Mouse (Mus musculus) olfactory bulb, adult 2 months (tissue): ENCODE data around the gene Mfsd12.

Experiments
- CTCF ChIP-seq: fragments of 200-500 bp; IDR thresholded peaks from 2 replicates; pipeline ENCODE4 v1.5.1; 2012; ENCODE audit warnings: low read depth, mild to moderate bottlenecking, low read length, moderate library complexity; ENCODE audit not compliant: insufficient read depth
- POLR2A ChIP-seq: fragments of 200-500 bp; IDR thresholded peaks from 2 replicates; pipeline ENCODE4 v1.6.1; 2012; ENCODE audit warnings: mild to moderate bottlenecking, low read depth, low read length, moderate library complexity; ENCODE audit not compliant: insufficient read depth

GRCm38 (mm10) chr10:81377793-81378552 is 20.7 kb downstream of the Mfsd12 start, which contains the start of gene Fzr1:
- TF ChIP-seq CTCF (no peak), POLR2A (peak; percentile 64)
